Mouse (Mus musculus): ENCODE results near the gene AF067063.
"Not testable (repeated sequence)": the region's sequence is repeated elsewhere in the genome, so short reads cannot be mapped to it uniquely, and the experiment has no call there.

DNA sequence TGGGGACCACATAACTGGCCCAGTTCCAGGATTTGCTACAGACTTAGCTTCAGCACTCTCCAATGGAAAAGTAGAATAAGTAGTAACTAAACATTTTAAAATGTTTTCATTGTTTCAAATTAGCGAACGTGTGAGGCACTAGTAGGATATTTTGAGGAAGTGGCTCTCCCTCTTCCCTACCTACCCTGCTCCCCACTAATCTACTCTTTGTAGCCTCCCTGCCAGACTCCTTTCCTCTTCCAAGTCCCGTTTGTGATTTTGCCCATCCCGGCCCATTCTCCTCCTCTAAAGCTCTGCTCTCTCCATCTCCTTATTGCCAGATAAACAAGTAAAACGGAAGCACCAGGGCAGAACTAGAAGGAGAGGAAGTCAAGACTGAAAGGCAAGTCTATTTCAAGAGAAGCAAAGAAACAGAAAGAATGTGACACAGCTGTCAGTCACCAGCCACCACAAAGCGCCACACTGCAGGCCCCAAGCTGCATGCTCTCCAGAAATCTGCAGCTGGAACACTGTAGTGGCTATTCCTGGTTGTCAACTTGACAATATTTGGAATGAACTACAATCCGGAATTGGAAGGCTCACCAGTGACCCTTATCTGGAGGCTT, 34.5 kb upstream of the AF067063 start:
- not testable (repeated sequence) for TF ChIP-seq POLR2A (IDR thresholded peaks at IDR 0.05; ENCODE audit: borderline replicate concordance, low read depth, low read length); CTCF (IDR thresholded peaks at IDR 0.05; ENCODE audit: low read depth, low read length)
